Mouse (Mus musculus) adrenal gland, postnatal 25 days (tissue): ENCODE data around the gene Fam92b. TPM values are rescaled to one million over a fixed set of nuclear protein-coding genes. Genes with fewer than 3 reads are reported as not detected.
A peak's percentile ranks its signal among the peaks of the same experiment; 100 is the strongest.

Source experiments
- DNase-seq: peaks from one replicate; pipeline ENCODE4 v3.0.0; 2021; ENCODE audit warnings: mixed read lengths
- total RNA-seq: library from RNA; stranded (reverse); gene quantifications from 2 replicates; pipeline ENCODE4 v1.2.3, GENCODE M21; 2021

The Fam92b gene
- total RNA-seq, 1 experiment from 2014 or later: 1.6 TPM

DNA sequence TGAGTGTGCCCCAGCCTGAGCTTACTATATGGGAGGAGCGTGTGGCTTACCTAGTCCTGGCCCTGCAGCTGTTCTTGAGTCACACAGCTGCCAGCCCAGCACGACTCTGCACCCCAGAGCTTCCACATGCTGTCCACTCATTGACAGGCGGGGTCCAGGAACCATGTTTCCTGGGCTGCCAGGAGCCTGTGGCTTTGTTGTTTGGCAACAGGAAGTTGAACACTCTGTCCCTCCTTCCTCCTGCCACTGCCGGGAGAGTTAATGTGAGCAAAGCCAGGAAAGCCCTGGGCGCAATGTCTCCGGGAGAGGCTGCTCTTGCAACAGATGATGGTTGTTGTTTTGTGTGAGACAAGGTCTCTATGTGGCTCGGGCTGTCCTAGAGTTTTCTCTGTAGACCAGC, 24.6 kb downstream of the Fam92b start:
- peak; percentile 40 for DNase-seq

DNA sequence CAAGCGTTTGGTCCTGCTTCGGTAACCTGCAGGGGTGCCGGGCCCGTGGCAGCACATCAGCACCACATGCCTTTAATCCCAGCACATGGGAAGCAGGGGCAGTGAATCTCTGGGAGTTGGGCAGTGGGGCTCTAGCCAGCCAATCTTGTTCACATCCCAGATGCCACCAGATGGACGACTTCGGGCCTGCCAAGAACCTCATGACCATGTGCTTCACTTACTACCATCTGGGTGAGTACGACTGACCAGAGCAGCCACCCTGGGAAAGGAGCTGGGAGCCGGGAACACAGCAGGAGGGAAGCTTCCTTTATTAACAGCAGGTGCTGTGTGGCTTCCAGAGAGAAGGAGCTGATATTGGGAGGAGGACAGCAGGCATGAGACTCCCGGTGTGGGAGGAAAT, 26.1 kb downstream of the Fam92b start:
- no peak for DNase-seq

DNA sequence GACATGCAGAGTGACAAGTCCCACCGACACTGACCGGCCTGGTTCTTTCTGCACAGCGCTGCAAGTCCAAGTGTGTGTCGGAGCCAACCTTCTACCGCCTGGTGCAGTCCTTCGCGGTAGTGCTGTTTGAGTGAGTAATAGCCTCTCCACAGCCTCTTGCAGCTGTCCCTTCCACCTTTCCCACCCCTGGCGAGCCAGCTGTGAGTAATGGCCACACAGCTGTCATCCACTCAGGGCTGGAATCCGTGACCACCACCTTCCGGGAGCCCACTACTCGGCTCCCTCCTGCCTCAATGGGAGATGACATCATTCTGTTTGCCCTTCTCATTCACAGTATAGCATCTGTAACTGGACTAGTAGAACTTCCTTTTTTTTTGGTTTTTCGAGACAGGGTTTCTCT, 27.2 kb downstream of the Fam92b start:
- DNase-seq: no peak

DNA sequence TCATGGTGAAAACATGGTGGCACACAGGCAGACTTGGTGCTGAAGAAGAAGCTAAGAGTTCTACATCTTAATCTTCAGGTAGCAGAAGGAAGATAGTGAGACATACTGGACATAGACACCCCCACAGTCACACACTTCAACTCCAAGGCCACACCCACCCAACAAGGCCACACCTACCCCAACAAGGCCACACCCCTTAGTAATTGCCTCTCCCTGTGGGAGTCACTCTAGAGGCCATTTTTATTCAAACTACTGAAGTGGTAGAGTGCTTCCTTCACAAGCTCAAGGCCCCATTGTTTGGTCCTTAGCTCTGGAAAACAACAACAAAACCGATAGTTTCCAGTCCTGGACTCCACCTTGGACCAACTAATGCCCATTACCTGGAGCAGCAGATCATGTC, 31.2 kb downstream of the Fam92b start:
- DNase-seq: no peak

DNA sequence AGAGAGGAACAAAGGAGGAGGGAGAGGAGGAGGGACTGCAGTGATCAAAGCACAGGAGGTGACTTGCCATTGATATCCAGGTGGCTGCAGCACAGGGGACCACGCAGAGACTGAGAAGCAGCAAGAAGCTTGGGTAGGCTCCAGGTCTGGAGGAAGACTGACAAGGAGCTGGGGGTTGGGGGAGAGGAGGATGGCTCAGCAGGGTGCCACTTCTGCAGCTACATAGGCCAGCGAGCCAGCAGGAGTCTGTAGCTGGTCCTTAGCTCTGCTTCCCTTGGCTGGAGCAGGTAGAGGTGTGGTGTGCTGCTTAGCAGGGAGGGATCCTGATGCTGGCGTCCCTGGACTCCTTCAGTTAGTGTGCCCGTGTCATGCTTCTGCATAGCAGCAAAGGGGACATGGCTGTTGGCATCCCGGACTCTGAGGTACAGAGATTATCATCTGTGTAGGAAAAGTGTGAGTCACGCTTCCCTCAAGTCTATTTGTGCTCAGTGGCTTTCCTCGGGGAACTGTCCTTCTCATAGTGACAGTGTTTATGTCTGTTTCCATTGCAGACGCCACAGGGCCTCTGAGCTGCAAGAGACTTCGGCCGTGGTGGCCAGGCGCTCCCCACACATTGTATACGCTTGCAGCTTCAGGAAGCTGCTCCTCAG, 32.5 kb downstream of the Fam92b start:
- DNase-seq: no peak

DNA sequence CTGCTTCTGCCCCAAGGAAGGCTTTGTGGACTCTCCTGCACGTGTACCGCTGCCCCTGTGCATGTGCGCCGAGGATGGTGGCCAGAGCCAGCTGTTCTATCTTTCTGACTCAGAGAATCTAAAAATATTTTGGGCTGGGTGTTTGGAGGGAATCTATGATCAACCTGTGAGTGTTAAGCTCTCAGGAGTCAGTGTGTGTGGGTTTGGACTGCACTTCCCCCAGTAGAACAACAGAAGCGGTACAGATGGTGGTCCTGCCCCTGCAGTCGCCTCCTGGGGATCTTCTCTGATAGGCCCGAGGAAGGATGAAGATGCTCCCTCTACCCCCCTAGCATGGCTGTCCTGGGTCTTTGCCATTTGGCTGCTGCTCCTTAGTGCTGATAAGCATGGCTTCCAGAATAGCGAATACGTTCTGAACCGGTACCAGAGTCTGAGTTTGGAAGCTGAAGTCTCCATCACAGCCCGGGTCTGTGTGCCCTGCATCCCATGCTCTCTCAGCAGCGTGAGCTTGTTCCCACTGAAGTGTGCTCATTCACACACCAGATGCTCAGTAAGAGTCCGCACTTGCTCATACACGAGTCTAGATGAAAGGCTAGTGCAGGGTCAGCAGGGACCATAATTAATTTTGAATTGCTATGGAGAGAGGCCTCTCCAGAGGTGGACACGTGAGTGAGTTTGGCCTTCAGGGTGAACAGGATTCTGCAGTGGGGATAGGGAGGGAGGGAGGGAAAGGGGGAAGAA, 33.2 kb downstream of the Fam92b start:
- peak; percentile 72 for DNase-seq

DNA sequence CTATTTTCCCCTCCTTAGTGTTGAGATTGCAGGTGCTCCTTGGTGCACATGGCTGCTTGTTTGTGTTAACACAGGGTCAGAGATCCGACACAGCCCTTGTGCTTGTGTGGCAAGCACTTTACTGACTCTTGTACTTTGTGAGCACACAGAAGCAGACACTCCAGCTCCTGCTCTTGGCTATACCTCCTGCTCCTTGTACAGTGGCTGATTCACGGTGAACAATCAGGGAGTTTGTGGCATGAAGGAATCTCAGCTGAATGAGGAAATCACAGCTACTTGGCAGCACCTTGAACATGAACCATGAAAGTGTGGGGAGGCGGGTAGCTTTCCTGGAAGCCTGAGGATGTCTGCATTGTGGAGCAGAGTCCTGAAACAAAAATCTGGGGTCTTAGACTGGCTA, 36.5 kb downstream of the Fam92b start:
- no peak for DNase-seq

DNA sequence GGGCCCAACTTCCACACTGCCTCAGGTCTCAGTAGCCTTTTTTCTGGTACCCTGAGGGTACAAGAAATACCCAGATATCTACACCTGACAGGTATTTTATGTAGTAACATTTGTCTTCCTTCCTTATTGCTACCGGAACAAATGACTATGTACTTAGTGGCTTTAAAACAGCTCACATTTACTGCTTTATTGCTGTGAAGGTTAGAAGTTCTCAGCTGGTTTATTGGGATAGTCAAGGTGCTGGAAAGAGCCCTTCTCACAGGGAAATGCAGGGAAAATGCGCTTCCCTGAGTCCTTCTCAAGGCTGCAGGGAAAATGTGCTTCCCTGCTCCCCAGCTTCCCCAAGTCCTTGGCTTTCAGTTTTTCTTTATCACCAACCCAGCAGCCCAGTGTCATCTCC, 38.3 kb downstream of the Fam92b start:
- DNase-seq: no peak

DNA sequence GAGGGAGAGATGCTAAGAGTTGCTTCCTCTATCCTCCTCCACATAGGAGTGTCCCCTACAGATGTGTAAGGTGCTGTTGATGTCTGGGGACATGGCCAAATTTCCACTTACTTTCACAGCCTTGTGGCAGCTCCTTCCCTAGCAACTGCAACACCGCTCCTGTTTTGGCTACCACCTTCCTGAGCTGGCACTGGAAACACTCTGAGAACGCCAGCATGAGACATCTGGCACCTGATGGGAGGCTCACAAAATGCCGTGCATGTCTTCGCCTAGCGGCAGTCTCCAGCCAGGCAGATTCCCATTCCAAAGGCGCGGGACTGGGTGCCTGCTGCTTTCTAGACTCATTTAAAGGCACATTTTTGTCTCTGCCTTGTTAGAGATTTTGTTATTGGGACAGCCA, 40.6 kb downstream of the Fam92b start:
- DNase-seq: no peak

DNA sequence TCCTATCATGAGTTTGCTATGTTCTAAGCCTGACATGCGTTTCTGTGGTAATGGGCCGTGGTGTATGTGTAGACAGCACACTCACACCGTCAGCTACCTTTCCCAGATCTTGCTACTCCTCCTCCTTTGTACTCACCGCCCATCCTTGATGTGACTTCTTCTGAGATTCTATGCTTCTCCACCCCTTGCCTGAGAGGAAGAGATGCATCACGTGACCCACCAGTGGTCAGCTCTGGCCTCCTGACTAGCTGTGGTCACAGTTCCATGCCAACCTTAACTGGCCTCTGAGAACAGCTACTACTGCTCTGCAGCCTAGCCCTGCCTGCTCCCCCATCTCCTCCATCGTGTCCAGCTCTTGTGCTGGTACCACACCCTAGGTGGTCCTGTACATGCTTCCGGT, 41.6 kb downstream of the Fam92b start:
- no peak for DNase-seq

DNA sequence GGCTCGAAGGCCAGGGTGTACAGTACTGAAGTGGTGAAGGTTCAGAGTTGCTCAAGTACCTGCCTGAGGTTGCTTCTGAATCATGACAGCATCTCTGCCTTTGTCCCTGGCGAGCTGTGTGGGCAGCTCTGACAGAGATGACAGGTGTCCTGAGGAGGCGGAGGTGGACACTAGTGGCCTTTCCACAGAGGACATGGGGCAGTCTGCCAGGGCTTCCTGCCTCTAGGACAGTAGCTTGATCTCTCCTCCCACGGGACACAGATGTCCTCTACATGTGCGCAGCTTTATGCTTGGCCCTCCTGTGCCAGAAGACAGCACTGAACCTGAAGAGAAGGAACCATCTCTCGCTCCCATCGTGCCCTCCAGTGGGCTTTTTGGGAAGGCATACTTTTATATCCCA, 44.1 kb downstream of the Fam92b start:
- peak; percentile 56 for DNase-seq

DNA sequence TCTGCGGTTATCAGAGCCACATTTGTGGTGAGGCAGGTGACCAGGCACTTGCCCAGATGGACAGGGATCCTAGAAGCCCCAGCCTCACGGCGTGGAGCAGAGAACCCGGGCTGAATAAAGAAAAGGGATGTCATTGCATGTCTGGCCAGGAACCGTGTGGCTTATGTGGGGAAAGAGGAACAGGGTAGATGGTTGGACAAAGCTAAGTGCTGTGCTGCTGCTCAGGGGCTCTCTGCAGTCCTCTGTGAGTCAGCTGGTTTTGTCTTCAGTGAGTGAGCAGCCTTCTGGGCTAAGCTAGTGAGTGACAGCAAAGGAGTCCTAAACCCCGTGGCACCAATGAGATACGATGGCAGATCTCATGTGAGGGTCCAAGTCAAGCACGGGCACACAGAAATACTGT, 46.1 kb downstream of the Fam92b start:
- no peak for DNase-seq

DNA sequence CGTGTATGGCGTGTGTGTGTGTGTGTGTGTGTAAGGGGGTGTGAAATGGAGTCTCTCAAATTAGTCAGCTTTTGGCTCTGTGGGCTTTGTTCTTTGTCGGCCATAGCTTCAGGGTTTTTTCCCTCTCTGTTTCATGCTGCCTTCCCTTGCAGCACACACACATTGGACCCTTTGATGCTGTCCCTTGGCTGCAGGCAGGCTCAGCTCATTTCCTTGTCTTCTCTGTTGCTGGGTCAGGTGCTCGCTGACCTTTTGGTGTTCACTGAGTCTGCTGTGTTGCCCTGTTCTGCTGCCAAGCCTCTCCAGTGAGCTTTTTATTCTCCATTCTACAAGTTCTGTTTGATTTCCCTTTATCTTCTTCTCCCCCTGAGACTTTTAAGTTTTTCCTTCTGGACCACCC, 47.7 kb downstream of the Fam92b start:
- no peak for DNase-seq

DNA sequence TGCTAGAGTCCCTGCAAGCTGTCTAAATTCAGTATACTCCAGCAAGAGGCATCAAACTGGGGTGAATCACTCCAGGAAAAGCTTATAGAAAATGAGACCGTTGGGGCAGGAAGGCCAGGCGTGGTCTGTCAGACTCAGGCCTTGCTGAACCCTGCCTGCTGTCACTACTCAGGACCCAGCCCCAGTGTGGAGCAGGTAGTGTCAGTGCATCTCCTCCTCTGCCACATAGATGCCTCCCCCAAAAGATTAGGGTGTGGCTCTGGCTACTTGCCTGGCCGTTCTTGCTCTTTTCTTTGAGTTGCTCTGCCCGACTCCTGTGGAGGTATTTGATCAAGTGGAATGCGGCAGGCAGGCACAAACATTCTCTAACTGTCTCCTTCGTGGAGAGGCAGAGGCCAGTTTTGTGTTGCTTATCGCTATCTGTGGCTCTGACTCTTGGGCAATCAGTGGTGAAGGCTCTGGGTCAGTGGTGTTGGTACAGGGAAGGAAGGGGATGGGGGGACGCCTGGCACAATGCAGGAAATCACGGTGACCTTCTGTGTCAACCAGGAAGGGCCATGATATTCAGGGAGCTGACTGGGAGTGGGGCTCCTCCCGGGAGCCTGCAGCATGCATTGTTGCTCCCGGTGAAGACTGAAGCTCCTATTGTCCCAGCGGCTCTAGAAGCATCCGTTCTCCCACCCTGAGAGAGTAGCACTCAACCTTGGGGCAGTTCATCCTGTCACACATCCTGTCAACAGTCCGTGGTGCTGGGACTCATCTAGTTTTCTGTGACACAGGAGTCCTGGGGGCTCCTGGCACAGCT, 50.7 kb downstream of the Fam92b start:
- DNase-seq: peak; percentile 28

DNA sequence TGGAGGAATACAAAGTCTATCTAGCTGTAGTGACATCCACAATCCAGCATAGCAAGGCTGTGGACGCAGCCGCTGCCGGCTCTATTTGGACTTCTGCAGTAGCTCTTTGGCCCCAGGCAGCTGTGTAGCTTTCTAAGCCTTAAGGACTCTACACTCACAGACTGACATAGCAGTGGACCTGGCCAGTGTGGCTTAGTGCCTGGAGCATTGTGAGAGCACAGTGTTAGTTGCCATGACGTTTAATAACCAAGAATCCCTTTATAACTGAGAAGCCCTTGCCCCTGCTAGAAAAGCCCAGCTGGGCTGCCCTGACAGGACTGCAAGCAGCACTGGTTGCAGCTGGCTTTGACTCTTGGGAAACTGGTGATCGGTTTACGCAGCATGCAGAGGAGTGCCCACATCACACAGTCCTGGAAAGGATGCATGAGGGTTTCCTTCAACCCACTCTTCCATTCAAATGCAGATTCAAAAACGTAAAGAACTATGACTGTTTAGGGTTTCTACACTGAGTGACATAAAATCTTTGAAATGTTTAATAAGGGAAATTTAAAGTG, 52.4 kb downstream of the Fam92b start:
- no peak for DNase-seq

DNA sequence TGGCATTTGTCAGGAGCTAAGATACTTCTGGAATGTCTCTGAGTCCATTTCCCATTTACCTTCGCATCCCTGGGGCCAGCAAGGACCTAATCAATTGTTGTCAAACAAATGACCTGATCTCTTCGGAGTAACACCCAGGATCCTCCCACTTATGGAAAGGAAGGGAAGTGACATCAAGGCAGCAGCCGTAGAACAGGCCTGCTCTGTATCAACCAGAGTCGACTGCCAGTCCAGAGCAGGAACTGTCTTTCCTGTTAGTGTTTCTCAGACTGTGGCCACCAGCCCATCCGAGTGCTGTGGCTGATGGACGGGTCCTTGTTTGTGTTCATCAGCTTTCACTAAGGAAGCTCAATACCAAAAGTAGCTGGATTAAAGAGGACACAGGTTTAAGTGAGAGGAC, 53.0 kb downstream of the Fam92b start:
- no peak for DNase-seq

DNA sequence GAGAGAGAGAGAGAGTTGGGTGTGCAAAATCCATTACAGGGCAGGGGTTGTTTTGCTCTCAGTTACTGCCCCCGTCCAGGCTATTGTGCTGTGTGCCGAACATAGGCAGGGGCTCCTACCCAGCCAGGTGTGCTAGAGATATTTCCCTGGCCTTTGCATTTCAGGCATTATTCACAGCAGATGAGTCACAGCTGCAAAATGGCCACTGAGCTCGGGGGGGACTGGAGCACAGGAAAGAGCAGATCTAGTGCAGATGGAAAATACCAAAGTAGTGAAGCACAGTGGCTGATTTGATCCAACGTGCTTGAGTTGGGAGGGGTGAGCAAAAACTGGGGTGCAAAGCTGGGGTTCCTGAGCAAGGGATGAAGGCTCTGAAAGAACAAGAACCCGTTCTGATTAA, 56.3 kb downstream of the Fam92b start:
- peak; percentile 50 for DNase-seq

DNA sequence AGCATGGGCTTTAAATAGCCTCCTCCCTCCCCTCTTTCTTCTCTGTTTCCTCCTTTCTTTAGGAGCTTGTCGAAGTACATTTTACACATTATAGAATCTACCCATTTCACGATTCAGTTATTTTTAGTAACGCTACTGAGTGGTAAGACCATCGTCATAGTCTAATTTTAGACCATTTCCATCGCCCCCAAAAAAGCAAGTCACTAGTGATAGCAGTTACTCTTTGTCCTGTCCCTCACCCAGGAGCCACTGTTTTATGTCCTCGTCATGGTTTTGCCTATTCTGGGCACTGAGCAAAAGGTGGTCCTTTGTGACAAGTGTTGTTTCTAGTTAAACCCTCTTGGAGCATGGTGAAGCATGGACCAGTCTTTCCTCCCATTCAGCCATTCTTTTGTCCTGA, 57.3 kb downstream of the Fam92b start:
- no peak for DNase-seq

DNA sequence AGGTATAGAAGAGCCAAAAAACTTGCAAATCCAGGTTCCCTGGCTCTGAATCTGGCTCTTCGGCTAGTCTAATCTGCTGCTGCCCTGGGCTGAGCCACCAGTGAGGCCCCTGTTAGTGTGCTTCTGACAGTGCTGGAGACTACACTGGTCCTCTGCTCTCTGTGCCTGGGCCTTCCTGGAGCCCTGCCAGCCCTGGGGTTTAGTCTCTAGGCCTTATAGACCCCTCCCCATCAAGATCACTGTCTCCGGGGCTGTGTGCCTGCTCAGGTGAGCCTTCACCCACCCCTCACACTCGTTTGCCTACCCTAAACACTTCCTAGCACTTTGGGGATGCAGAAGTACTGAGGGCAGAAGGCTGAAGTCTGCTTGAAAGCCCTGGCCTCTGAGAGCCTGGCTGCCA, 57.8 kb downstream of the Fam92b start:
- DNase-seq: no peak

DNA sequence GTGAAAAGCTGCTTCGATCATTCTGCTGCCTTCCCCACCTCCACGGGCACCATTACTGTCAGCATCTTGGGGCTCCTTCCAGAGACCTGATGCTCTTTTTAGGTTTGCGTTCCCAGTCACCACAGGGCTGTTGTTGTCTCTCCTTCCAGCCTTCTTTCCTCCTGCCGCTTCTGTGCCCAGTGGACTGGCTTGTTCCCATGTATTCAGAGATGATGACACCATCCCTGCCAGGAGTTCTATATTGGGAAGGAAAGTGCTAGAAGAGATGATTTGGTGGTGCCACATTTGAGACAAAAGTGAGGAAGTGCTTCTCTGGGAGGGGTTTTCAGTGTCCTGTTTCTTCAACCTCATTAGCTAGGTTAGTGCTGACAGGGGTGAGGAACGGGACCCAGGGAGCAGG, 58.4 kb downstream of the Fam92b start:
- no peak for DNase-seq

DNA sequence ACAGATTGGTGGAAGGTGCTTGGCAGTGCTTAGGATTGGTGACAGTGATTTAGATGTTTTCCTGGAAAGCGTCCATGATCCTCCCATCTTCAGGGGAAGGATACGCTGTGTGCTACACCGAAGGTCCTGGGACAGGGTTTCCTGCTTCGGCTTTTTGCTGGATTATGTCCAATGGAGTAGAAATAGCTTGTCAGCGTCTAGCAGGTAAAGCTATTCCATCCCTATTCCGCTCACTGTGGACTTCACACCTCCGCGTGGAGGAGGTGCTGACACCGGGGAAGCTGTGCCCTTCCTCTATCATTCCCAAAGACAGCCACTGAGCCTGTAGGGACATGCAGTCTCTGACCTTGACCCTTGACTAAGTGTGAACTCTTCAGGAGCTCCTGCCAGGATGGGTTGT, 59.1 kb downstream of the Fam92b start:
- no peak for DNase-seq

DNA sequence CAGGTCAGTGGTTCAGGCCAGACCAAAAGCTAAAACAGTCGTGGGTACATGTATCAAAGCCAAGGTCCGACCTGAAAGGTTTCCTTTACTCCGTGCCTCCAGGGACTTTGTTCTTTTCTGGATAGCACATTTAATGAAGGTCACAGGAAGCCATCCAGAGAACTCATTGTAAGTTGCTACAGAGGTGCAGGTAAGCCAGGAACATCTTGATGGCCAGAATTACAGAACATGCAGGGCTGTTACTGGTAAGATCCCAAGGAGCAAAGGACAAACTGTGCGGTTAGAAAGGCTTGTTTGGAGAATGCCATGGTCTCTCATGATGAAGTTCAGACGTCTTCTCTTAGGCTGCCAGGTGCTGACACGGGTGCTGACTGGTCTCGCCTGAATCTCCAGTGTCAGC, 60.7 kb downstream of the Fam92b start:
- DNase-seq: no peak
